Mouse (Mus musculus) liver, embryonic 11.5 days (tissue): ENCODE results near the gene Pole4. TPM values are rescaled to one million over a fixed set of nuclear protein-coding genes. Genes with fewer than 3 reads are reported as not detected.

Experiments used
- ATAC-seq: fragments of 200-750 bp; cut with Nextera tagmentation; replicated peaks from 2 replicates; pipeline ENCODE4 v1.8.0; 2017; ENCODE audit warnings: moderate number of reproducible peaks, mild to moderate bottlenecking, moderate TSS enrichment, moderate library complexity; ENCODE audit not compliant: low FRiP score
- DNase-seq: peaks from one replicate; pipeline ENCODE4 v3.0.0-alpha.2; 2017; ENCODE audit warnings: low spot score
- H3K27ac ChIP-seq: fragments of 300-500 bp; sonication (generic); 2 replicates; pipeline ENCODE4 v1.5.1; 2014; ENCODE audit warnings: mild to moderate bottlenecking, low read depth, low read length, control low read depth
- H3K27me3 ChIP-seq: fragments of 300-500 bp; sonication (generic); replicated peaks from 2 replicates; pipeline ENCODE4 v1.6.1; 2014; ENCODE audit warnings: low read length, mixed read lengths; ENCODE audit not compliant: control insufficient read depth, insufficient read depth
- H3K36me3 ChIP-seq: fragments of 300-500 bp; sonication (generic); 2 replicates; pipeline ENCODE4 v1.6.1; 2014; ENCODE audit warnings: mild to moderate bottlenecking, low read length, moderate library complexity, mixed read lengths; ENCODE audit not compliant: control insufficient read depth, insufficient read depth
- H3K4me1 ChIP-seq: fragments of 300-500 bp; sonication (generic); replicated peaks from 2 replicates; pipeline ENCODE4 v1.6.1; 2014; ENCODE audit warnings: low read length, mixed read lengths; ENCODE audit not compliant: control insufficient read depth, insufficient read depth
- H3K4me2 ChIP-seq: fragments of 300-500 bp; sonication (generic); 2 replicates; pipeline ENCODE4 v1.6.1; 2014; ENCODE audit warnings: mild to moderate bottlenecking, control low read depth, moderate library complexity
- H3K4me3 ChIP-seq: fragments of 300-500 bp; sonication (generic); 2 replicates; pipeline ENCODE4 v1.5.1; 2014; ENCODE audit warnings: low read depth, low read length, control low read depth
- H3K9ac ChIP-seq: fragments of 300-500 bp; sonication (generic); 2 replicates; pipeline ENCODE4 v1.6.1; 2014; ENCODE audit warnings: low read depth, low read length, control low read depth
- H3K9me3 ChIP-seq: fragments of 300-500 bp; sonication (generic); 2 replicates; pipeline ENCODE4 v1.6.1; 2016; ENCODE audit warnings: low read length, inconsistent platforms, mixed read lengths; ENCODE audit not compliant: control insufficient read depth
- WGBS: fragments of 180-500 bp; shearing (Covaris S2); extraction: QIAGEN DNeasy Blood & Tissue Kit; methylation state at CpG from one replicate; pipeline ENCODE4 v1.1.7; 2014; 5-methylcytosine and 5-hydroxymethylcytosine counted together
- polyA plus RNA-seq: library from polyadenylated mRNA; unstranded; fragments of >200 nt; fragmentation: Nextera tagmentation; extraction: Ambion mirVana; gene quantifications from 2 replicates; pipeline ENCODE4 v1.2.1, GENCODE M21; 2014

The Pole4 gene
- polyA plus RNA-seq, 1 experiment from 2014 or later: 106 TPM

GRCm38 (mm10) chr6:82727206-82727605 is 22.0 kb upstream of the Pole4 start:
- Histone ChIP-seq H3K4me2 (no peak overlapping the region), H3K9me3 (no peaks in the 10 kb centered on the region), H3K4me3 (no peak overlapping the region), H3K9ac (no peak overlapping the region), H3K27me3 (no peaks in the 10 kb centered on the region), H3K4me1 (no peaks in the 10 kb centered on the region), H3K27ac (no peak overlapping the region), H3K36me3 (peaks cover 21% of the 10 kb centered on the region)
- WGBS: 91% methylated on average over 13 of the region's 13 CpGs
- DNase-seq (no peak), ATAC-seq (no peak)

- Histone ChIP-seq H3K36me3 (peaks cover 9% of the 10 kb centered on the region; the same call in 1 of the 2 replicates), H3K27me3 (no peaks in the 10 kb centered on the region), H3K4me1 (no peaks in the 10 kb centered on the region), H3K27ac (0 out of 2 replicates have a peak overlapping the region, but pooled peaks have one; percentile 19), H3K9ac (no peak overlapping the region), H3K4me2 (no peak overlapping the region), H3K4me3 (no peak overlapping the region), H3K9me3 (no peaks in the 10 kb centered on the region)
- no peak for ATAC-seq
- 62% methylated on average over 5 of the region's 5 CpGs for WGBS
- no peak for DNase-seq
Observed at GRCm38 (mm10) chr6:82723321-82723720, 18.2 kb upstream of the Pole4 start.

- DNase-seq (no peak), ATAC-seq (no peak)
- H3K9ac ChIP-seq: no peak overlapping the region
- 65% methylated on average over 4 of the region's 4 CpGs for WGBS
- H3K9me3 ChIP-seq: no peaks in the 10 kb centered on the region
- H3K4me3 ChIP-seq: no peak overlapping the region
- no peaks in the 10 kb centered on the region; the same call in 1 of the 2 replicates for H3K4me1 ChIP-seq
- no peaks in the 10 kb centered on the region for H3K27me3 ChIP-seq
- H3K36me3 ChIP-seq: no peaks in the 10 kb centered on the region
- H3K4me2 ChIP-seq: no peak overlapping the region
- no peak overlapping the region for H3K27ac ChIP-seq
Observed at GRCm38 (mm10) chr6:82716126-82716525, 11.0 kb upstream of the Pole4 start.

- DNase-seq (no peak), ATAC-seq (no peak)
- WGBS: 66% methylated on average over 3 of the region's 3 CpGs
- no peaks in the 10 kb centered on the region for H3K9me3 ChIP-seq
- H3K9ac ChIP-seq: no peak overlapping the region
- no peaks in the 10 kb centered on the region for H3K36me3 ChIP-seq
- H3K27me3 ChIP-seq: no peaks in the 10 kb centered on the region
- no peak overlapping the region for H3K4me3 ChIP-seq
- H3K4me1 ChIP-seq: no peaks in the 10 kb centered on the region; the same call in 1 of the 2 replicates
- H3K4me2 ChIP-seq: no peak overlapping the region
- H3K27ac ChIP-seq: no peak overlapping the region
Observed at GRCm38 (mm10) chr6:82715653-82716052, 10.5 kb upstream of the Pole4 start.

GRCm38 (mm10) chr6:82715253-82715652 is 10.1 kb upstream of the Pole4 start:
- Histone ChIP-seq H3K27me3 (no peaks in the 10 kb centered on the region), H3K9ac (no peak overlapping the region), H3K4me1 (no peaks in the 10 kb centered on the region; the same call in 1 of the 2 replicates), H3K4me2 (no peak overlapping the region), H3K9me3 (no peaks in the 10 kb centered on the region), H3K4me3 (no peak overlapping the region), H3K27ac (no peak overlapping the region), H3K36me3 (no peaks in the 10 kb centered on the region)
- DNase-seq (no peak), ATAC-seq (no peak)
- 85% methylated on average over 6 of the region's 6 CpGs for WGBS

DNA sequence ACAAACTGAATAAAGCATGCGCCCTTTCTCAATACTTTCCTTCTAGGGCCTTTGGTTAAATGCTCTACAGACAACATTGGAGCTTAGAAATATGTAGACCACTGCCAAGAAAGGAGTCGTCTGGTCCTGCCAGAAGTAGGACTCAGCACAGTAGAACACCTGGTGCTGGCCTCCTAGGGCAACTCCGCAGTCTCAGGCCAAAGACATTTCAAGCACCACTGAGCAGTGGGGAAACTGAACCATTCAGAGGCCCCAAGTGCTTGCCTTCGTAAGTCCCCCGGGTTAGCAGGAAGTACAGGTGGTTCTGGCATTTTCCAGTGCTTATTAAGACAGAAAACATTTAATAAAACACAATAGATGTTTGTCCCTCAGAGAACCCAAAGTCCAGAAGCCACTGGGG is 9.7 kb upstream of the Pole4 start:
- ATAC-seq: no peak
- no peak for DNase-seq
- WGBS: 86% methylated on average over 5 of the region's 5 CpGs

DNA sequence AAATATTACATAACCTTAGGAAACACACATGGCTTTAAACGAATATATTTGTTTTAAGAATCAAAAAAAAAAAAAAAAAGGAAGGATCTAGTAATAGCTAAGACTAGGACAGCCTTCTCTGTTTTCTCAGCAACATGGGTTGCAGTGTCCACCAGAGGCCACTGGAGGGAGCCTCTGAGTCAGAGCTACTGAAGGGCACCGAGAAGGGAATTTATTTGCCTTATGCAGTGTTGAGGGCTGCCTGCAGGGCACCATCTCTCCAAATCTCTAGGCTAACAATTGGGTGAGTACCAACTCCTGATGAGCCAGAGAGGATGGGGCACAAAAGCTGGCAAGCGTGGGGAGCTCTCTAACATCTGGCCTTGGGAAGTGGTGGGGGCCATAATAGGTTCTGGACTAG is 9.1 kb upstream of the Pole4 start:
- Histone ChIP-seq H3K9me3 (no peaks in the 10 kb centered on the region), H3K4me1 (no peaks in the 10 kb centered on the region; the same call in 1 of the 2 replicates), H3K4me3 (no peak overlapping the region), H3K27me3 (no peaks in the 10 kb centered on the region), H3K9ac (no peak overlapping the region), H3K27ac (no peak overlapping the region), H3K36me3 (no peaks in the 10 kb centered on the region), H3K4me2 (no peak overlapping the region)
- 24% methylated on average over 3 of the region's 3 CpGs for WGBS
- ATAC-seq (peak; percentile 60; the same call in 1 of the 2 replicates), DNase-seq (peak; percentile 65)

More for the DNA sequence above, 9.7 kb upstream of the Pole4 start:
- Histone ChIP-seq H3K9ac (no peak overlapping the region), H3K36me3 (no peaks in the 10 kb centered on the region), H3K4me2 (no peak overlapping the region), H3K9me3 (no peaks in the 10 kb centered on the region), H3K4me1 (no peaks in the 10 kb centered on the region; the same call in 1 of the 2 replicates), H3K27me3 (no peaks in the 10 kb centered on the region), H3K4me3 (no peak overlapping the region), H3K27ac (no peak overlapping the region)

DNA sequence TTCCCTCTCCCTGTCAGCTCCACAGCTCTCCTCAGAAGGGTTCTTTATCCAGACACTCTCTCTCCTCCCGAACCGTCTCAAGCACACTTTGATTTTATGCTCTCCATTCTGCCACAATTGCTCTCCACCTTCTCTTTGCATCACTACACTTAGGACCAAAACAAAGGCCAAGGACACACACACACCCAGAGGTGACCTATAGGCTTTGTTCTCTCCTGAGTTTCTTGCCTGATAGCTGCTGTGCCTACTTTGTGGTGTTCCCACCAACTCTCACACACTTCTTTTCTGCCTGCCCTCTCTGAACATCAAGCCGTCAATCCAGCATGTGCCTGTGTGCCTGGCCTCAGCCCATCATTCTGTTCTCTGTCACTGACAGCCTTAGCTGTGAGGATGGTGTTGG is 2.6 kb upstream of the Pole4 start:
- DNase-seq (no peak), ATAC-seq (no peak)
- H3K4me2 ChIP-seq: no peak overlapping the region
- H3K27ac ChIP-seq: no peak overlapping the region
- no peaks in the 10 kb centered on the region for H3K9me3 ChIP-seq
- no peaks in the 10 kb centered on the region for H3K27me3 ChIP-seq
- H3K4me1 ChIP-seq: no peaks in the 10 kb centered on the region
- H3K9ac ChIP-seq: no peak overlapping the region
- no peak overlapping the region for H3K4me3 ChIP-seq
- no peaks in the 10 kb centered on the region for H3K36me3 ChIP-seq
- 89% methylated on average over 3 of the region's 3 CpGs for WGBS

DNA sequence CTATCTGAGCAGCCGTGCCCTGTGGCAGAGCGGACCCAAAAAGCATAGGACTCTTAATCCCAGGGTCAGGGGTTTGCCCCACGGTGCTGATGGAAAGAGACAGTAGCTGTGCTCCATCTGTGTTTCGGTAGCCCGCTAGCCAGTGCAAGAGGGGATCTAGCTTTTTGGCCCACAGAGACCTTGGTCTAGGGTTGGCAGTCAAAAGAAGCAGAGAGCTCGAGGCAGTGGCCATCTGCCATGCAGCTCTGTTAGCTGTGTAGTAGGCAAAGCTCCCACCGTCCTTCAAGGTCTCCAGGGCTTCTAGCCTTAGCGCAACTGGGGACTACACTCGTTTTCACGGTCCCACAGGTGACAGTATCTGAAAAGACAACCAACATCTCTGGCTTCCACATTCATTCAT is 2.1 kb upstream of the Pole4 start:
- H3K9me3 ChIP-seq: no peaks in the 10 kb centered on the region
- no peak overlapping the region for H3K4me3 ChIP-seq
- H3K9ac ChIP-seq: no peak overlapping the region
- H3K27me3 ChIP-seq: no peaks in the 10 kb centered on the region
- DNase-seq (no peak), ATAC-seq (no peak)
- H3K36me3 ChIP-seq: no peaks in the 10 kb centered on the region
- H3K27ac ChIP-seq: no peak overlapping the region
- H3K4me1 ChIP-seq: no peaks in the 10 kb centered on the region
- WGBS: 81% methylated on average over 10 of the region's 10 CpGs
- no peak overlapping the region for H3K4me2 ChIP-seq
